Mouse (Mus musculus): ENCODE results near the gene Ak1.

Gene Ak1

GRCm38 (mm10) chr2:32655394-32655744 lies 33.8 kb downstream of the Ak1 start:
- no peak for DNase-seq (ENCODE audit: low spot score)

GRCm38 (mm10) chr2:32655826-32656225 lies 34.3 kb downstream of the Ak1 start:
- DNase-seq (ENCODE audit: low spot score), result no peak

DNA sequence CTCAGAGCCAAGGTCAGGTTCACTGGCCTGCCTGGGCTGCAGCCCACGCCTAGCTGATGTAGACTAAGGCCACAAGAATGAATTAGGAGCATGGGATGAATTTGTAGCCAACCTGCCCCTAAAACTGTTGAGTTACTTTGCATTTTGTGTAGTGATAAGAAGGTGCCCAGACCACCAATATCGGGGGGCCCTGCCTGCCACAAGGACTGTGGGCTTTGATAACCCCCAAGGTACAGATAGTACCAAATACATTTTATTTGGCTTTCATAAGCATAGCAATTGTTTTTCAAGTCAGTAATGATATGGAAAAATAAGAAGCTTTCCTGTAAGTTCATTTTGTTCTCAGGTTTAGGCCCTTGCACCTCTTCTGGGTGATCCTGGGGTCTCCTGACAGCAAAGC lies 37.3 kb downstream of the Ak1 start:
- DNase-seq (ENCODE audit: low spot score), result no peak

GRCm38 (mm10) chr2:32661509-32662107 lies 40.0 kb downstream of the Ak1 start:
- no peak for DNase-seq (ENCODE audit: low spot score)

GRCm38 (mm10) chr2:32662291-32662690 lies 40.7 kb downstream of the Ak1 start:
- DNase-seq (ENCODE audit: low spot score), result no peak

DNA sequence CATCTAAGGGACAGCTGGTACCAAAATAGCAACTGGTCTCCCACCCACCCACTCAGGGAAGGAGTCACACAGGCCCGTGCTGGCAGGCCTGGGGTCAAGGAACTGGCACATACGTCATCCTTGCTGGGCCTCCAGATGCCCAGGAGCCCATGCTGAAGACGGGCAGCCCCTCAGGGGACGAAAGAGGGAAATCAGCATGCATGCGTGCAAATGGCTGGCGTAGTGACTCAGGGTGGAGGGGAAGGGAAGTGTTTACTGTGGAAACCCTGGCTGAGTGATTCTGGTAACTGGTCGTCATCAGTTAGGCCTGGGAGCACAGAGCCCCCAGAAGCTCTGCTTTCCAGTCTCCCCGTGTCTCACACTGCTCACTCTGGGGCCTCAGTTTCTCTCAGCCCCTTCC lies 43.8 kb downstream of the Ak1 start:
- no peak for DNase-seq (ENCODE audit: low spot score)

DNA sequence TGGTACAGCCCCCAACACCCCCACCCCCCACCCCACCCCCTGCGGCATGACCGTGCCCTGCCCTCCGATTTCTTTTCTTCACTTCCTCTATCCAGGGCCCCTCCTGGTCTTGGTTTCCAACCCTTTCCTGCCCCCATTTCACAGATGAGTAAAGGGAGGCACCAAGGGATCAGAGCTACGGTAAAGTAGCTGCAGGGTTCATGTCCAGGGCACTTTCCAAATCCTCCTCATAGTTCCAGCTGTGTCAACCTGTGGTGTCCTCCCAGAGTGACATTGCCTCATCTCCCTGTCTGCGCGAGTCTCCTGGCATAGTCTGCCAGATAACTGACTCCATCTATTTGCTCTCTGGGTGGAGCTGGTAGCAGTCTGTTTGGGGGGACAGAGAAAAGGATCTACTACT lies 44.3 kb downstream of the Ak1 start:
- no peak for DNase-seq (ENCODE audit: low spot score)

DNA sequence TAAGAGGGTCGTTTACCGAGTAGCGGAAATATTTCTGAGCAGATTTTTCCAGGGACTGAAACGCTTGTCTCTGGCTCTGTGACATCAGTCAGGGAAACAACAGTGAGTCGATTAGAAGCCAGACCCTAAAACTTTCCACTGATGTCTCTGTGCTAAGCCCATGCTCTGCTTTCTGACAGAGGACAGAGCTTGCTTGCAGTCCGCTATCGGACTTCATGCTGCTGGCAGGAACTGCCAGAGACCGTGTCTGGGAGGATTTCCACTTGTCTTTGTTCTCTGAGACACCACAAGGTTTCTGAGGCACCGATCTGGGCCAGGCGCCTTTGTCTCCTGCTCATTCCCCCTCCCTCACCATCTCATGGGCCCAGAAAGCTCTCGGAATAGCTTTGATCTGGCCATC lies 46.2 kb downstream of the Ak1 start:
- DNase-seq (ENCODE audit: low spot score), result no peak

GRCm38 (mm10) chr2:32668176-32668575 lies 46.6 kb downstream of the Ak1 start:
- DNase-seq (ENCODE audit: low spot score), result no peak

GRCm38 (mm10) chr2:32669876-32670275 lies 48.3 kb downstream of the Ak1 start:
- no peak for DNase-seq (ENCODE audit: low spot score)

- DNase-seq (ENCODE audit: low spot score), result no peak
These were observed 49.6 kb downstream of the Ak1 start for GRCm38 (mm10) chr2:32671147-32671546.

- no peak for DNase-seq (ENCODE audit: low spot score)
These were observed 50.5 kb downstream of the Ak1 start for GRCm38 (mm10) chr2:32671907-32672595.

DNA sequence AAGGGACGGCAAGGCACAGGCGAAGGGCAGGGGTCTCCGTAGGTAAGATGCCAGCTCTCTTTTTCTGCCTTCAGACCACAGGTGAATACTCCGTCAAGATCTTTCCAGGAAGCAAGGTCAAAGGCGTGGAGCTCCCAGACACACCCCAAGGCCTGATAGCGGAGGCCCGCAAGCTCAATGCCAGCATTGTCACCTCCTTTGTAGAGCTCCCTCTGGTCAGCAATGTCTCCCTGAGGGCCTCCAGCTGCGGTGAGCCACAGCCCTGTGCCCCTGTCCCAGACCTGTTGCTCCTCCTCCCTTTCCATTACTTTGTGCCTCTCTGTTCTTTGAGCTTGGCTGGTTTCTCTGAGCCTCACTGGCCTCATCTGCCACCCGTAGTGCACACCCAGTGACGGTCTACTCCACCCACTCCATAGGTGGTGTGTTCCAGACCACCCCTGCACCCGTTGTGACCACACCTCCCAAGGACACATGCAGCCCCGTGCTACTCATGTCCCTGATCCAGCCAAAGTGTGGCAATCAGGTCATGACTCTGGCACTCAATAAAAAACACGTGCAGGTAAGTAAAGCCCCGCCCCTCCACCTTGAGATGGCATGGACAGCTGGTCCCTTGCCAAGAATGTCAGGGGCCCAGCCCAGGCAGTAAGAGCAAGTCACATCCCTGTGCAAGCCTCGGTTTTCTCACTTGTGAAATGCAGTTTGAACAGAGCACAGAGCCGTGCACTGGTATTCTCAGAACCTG lies 51.8 kb downstream of the Ak1 start:
- DNase-seq (ENCODE audit: low spot score), result no peak

- DNase-seq (ENCODE audit: low spot score), result no peak
These were observed 55.3 kb downstream of the Ak1 start for GRCm38 (mm10) chr2:32676821-32677220.

DNA sequence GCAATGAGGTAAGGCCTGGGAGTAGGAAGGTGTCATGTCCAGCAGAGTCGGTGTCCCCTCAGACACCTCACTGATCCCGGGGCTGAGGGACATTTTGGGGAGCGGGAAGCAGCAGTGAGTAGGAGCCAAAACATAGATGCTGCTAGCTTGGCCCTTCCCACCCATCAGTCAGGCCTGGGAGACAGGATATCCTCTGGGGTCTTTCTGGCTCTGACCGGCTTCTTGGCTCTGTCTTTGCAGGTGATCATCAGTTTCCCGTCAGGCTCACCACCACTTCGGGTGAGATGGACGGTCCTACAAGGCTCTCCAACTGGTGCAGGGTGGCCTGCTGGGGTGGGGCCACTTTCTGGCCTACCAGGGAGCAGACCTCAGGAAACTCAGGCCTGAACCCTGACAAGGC lies 56.1 kb downstream of the Ak1 start:
- DNase-seq (ENCODE audit: low spot score), result no peak

- no peak for DNase-seq (ENCODE audit: low spot score)
These were observed 58.5 kb downstream of the Ak1 start for GRCm38 (mm10) chr2:32680051-32680451.

- DNase-seq (ENCODE audit: low spot score), result no peak
These were observed 59.5 kb downstream of the Ak1 start for GRCm38 (mm10) chr2:32680961-32681650.

- no peak for DNase-seq (ENCODE audit: low spot score)
These were observed 60.2 kb downstream of the Ak1 start for GRCm38 (mm10) chr2:32681754-32682153.

DNA sequence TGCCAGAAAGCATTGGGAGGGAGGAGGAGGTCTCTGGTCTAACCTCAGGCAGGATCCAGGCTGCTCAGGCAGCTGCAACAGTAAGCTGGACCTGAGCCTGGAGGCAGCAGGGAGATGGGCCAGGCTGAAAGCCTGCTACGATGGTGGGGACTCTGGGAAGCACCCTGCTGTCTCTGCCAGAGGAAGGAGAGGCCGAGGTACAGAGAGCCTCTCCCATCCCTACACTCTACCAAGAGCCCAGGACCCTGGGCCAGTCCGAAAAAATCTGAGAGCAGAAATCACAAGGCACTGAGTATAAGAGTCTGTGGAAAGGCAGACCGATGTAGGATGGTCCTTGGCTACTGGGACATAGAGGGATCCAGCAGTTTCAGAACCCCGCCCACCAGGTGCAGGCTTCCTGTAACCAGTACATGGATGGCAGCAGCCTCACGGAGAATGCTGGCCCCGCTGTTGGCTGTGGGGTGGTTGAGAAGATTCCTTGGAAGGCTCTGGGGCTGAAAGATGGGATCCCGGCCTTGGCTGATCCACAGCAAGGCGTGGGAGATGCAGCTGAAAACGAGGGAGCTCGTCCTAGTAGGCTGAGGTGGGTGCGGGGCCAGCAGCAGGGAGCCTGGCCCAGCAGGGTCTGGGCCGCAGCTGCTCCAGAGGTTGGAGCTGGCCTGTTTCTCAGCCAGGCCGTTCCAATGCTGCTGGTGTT lies 61.3 kb downstream of the Ak1 start:
- DNase-seq (ENCODE audit: low spot score), result no peak

GRCm38 (mm10) chr2:32683701-32684100 lies 62.1 kb downstream of the Ak1 start:
- no peak for DNase-seq (ENCODE audit: low spot score)

Measured in spleen, adult 12 weeks (tissue).